31 mouse cellular contexts compared by ENCODE assay signal in genomic region chr13:54311327-54312026, GRCm38 (mm10). TPM values are rescaled to one million over a fixed set of nuclear protein-coding genes. Genes with fewer than 3 reads are reported as not detected.
DNase-seq lines count a peak whose midpoint lies in the region; ATAC-seq lines count a peak whose summit lies in the region.
"Had no signal": no experiment of that assay in that cellular context is flagged by ENCODE, and none has a peak within 500 bp of the region (broad histone marks: within the 10 kb centered on the region; RNA-seq: fewer than 3 reads in every experiment).

No protein-coding gene starts in this region.

- no peak overlapping the region for H3K4me3 ChIP-seq in heart, embryonic 10.5 days
- H3K4me3 ChIP-seq: forebrain, embryonic 15.5 days; heart, embryonic 12.5 days; hindbrain, embryonic 12.5 days; kidney, embryonic 15.5 days; limb, embryonic 15.5 days; liver, embryonic 15.5 days; neural tube, embryonic 12.5 days had no signal

- no peaks in the 10 kb centered on the region for H3K36me3 ChIP-seq in heart, embryonic 10.5 days
- H3K36me3 ChIP-seq: forebrain, embryonic 15.5 days; heart, embryonic 12.5 days; kidney, embryonic 15.5 days; limb, embryonic 15.5 days; liver, embryonic 15.5 days; neural tube, embryonic 12.5 days had no signal

- peak; percentile 22; the same call in 1 of the 2 replicates for ATAC-seq in common myeloid progenitor, adult 5-6 weeks (replicated peaks; ENCODE audit: low read depth, poor library complexity, severe bottlenecking)
- no peak for ATAC-seq in erythroblast, adult 5-6 weeks (replicated peaks; ENCODE audit: low FRiP score, poor library complexity, severe bottlenecking)
- ATAC-seq: CD4-positive, CD25-positive, alpha-beta regulatory T cell, adult 4 months; forebrain, embryonic 15.5 days had no signal

- peak overlapping the region; percentile 77; the same call in 1 of the 2 replicates for H3K27ac ChIP-seq in heart, embryonic 10.5 days
- H3K27ac ChIP-seq: forebrain, embryonic 15.5 days; hindbrain, embryonic 12.5 days; liver, embryonic 15.5 days; neural tube, embryonic 12.5 days had no signal

- peak; percentile 39 for DNase-seq in adrenal gland, adult 2 months
- DNase-seq in adrenal gland, adult 8-10 months: no peak
- DNase-seq in heart, embryonic 10.5 days (ENCODE audit: low spot score): no peak
- DNase-seq in heart, adult 11 months: no peak
- peak; percentile 11 for DNase-seq in 3T3-L1 (ENCODE audit: low read depth, low spot score)
- DNase-seq in right cerebral cortex, postnatal 14 days: no peak
- DNase-seq: adrenal gland, postnatal 14 days; cerebellum, adult 11-12 months; gastrocnemius, postnatal 10 days; heart, postnatal 10 days; kidney, adult 11 months; kidney, postnatal 36 days; layer of hippocampus, adult 9-11 months; left cerebral cortex, postnatal 4 days; lung, postnatal 14 days; midbrain, embryonic 14.5 days; right cerebral cortex, postnatal 25 days; spleen, adult 18-20 months; thymus, postnatal 14 days had no signal

- no peaks in the 10 kb centered on the region for H3K9me3 ChIP-seq in heart, embryonic 10.5 days
- H3K9me3 ChIP-seq: forebrain, embryonic 15.5 days; heart, embryonic 12.5 days; hindbrain, embryonic 12.5 days; kidney, embryonic 15.5 days; limb, embryonic 15.5 days; liver, embryonic 15.5 days; megakaryocyte, embryonic 14.5 days; neural tube, embryonic 12.5 days had no signal

- peaks cover 31% of the 10 kb centered on the region for H3K4me1 ChIP-seq in heart, embryonic 10.5 days
- H3K4me1 ChIP-seq: liver, embryonic 15.5 days had no signal

- WGBS in heart, embryonic 10.5 days: 86% methylated on average over 4 of the region's 4 CpGs

- no peaks in the 10 kb centered on the region; the same call in 1 of the 2 replicates for H3K27me3 ChIP-seq in heart, embryonic 10.5 days (ENCODE audit: insufficient read depth, poor library complexity, severe bottlenecking)
- H3K27me3 ChIP-seq: forebrain, embryonic 15.5 days; heart, embryonic 12.5 days; hindbrain, embryonic 12.5 days; kidney, embryonic 15.5 days; limb, embryonic 15.5 days; liver, embryonic 15.5 days; neural tube, embryonic 12.5 days had no signal

RNA-seq across cellular contexts. Expression of gene Cplx2, which starts 59.7 kb away (rescaled TPM):
- total RNA-seq in adrenal gland, adult 2 months (2021): 10 to 100 TPM; 20.3 to 20.8 TPM
- 22.6 and 23.8 TPM in 2 replicates for polyA plus RNA-seq in adrenal gland, adult 2 months (2012; rRNA removed)
- total RNA-seq in adrenal gland, adult 8-10 months (2022): 10 to 100 TPM; 20.8 to 47.3 (median 33.3) TPM
- polyA plus RNA-seq in heart, embryonic 10.5 days (2016; fragmentation: Nextera tagmentation; extraction: Ambion mirVana): 2.5 and 3.0 TPM in 2 replicates
- total RNA-seq in common myeloid progenitor, adult 5-6 weeks (2017): 1.4 and 2.1 TPM in 2 replicates
- not detected in 2 replicates for total RNA-seq in erythroblast, adult 5-6 weeks (2015; ENCODE audit: low replicate concordance)
- 0.34 TPM in 1 of 2 replicates, not detected in the other for total RNA-seq in erythroblast, adult 5-6 weeks (2017; ENCODE audit: low replicate concordance)
- total RNA-seq: granulocyte monocyte progenitor cell, adult 5-6 weeks had no signal
- polyA plus RNA-seq: CD4-positive, CD25-positive, alpha-beta regulatory T cell, adult 4 months had no signal

Comparison
In these comparisons a context has a peak if more than half of its experiments do, and no peak if none do; other contexts are left out.
1. DNase-seq: peak in adrenal gland, adult 2 months (single experiment) and 3T3-L1 (single experiment); none in adrenal gland, adult 8-10 months (single experiment), heart, embryonic 10.5 days (single experiment), heart, adult 11 months (single experiment) and right cerebral cortex, postnatal 14 days (single experiment).